Mouse (Mus musculus): ENCODE results near the gene Ankdd1b. TPM values are rescaled to one million over a fixed set of nuclear protein-coding genes. Genes with fewer than 3 reads are reported as not detected.

Ankdd1b gene
- polyA plus RNA-seq (2021; fragmentation: Nextera tagmentation): 0.15 and 0.19 TPM in 2 replicates
- long read RNA-seq, experiment 1: 0 reads
- long read RNA-seq, experiment 2: 0 reads

DNA sequence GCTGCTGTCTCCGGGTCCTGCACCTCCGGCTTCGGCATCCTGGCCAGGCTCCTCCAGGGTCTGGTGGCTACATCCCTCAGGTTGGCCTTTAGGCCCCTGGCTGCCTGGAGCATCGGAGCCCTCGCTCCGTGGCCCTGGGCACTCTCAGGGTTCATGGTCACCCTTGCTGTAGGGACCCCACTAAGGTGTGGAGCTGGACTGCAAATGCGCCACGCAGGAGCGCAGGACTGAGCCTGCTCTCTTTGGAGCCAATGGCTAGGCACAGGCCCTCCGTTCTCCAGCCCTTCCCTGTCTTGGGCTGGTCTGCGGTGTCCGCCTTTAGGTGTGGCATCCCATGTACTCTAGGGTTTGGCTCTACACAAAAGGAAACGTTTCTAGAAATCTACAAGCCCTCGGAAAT is at the start of gene Ankdd1b:
Gene Ankdd1b, minus strand, starts transcription at position 242 of the 400 bp plus-strand sequence.

DNA sequence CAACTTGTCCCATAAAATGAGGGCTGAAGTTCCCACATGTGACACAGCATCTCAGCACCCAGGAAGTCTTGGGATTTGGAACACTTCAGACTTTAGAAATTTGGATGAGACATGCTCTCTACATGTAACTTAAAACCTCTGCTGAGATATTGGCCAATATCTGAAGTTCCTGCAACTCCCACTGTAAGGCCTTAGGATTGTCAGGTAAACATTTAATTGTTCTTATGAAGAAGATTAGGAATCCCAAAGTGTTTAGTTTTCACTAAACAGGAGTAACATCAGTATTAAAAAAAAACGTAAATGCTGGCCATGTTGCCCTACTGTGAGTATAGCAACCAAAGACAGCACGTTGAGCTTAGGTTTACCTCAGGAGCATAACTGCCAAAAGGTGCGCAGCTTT is 19.4 kb upstream of the Ankdd1b start, which contains the start of gene Gm17622:
Gene Gm17622, plus strand, starts transcription at position 301 of the 400 bp plus-strand sequence.

DNA sequence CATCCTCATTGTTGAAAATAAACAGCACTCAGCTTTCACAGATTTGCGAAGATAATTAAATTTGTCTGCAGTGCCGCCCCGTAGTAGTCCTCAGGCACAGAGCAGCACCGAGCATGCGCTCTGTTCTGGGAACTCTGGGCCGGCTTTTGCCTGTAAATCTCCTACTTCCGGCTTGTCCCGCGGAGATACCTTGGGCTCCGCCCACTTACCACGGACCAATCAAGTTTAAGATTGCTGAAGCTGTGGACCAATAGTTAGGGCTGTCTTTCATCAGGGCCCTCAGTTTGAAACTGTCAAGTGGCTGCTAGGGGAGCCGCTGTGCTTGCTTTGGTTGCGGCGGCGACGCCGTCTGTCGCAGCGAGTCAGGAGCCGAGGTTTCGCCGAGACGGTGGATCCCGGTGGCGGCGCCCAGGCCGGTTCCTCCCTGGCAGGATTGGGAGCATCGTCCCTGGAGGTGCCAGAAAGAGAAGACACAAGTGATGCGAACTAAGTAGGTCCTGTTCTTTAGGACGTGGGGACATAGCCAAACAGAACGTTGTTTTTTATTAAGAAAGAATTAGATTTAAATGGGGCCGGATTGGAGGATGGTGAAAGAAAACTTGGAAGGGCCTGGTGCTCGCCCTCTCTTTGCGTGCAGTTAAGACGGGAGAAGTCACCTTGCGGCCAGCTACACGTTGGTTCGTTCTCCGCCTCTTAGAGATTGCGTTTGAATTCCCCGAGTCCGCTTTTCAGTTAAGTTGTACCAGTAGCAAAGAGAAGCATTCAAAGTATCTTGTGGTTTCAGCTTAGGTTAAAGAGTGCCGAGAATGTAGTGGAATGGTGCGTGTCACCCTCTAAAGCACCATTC is 82.7 kb downstream of the Ankdd1b start, which contains the start of gene Poc5:
Gene Poc5, plus strand, starts transcription at position 253 of the 847 bp plus-strand sequence.

Other genes starting within 250 kb of the Ankdd1b start
- 12.4 and 15.5 TPM in 2 replicates for gene Poc5, start 82.9 kb downstream of the Ankdd1b start, polyA plus RNA-seq (2021; fragmentation: Nextera tagmentation)
- not detected in 2 replicates for gene Gm17622, start 19.5 kb upstream of the Ankdd1b start, polyA plus RNA-seq (2021; fragmentation: Nextera tagmentation)
- gene Polk, start 71.4 kb upstream of the Ankdd1b start, polyA plus RNA-seq (2021; fragmentation: Nextera tagmentation): 3.7 and 4.0 TPM in 2 replicates
- gene Col4a3bp, start 71.4 kb upstream of the Ankdd1b start, polyA plus RNA-seq (2021; fragmentation: Nextera tagmentation): 8.9 and 11.6 TPM in 2 replicates
- 47.4 and 63.4 TPM in 2 replicates for gene Hmgcr, start 199.7 kb upstream of the Ankdd1b start, polyA plus RNA-seq (2021; fragmentation: Nextera tagmentation)